Mouse (Mus musculus): ENCODE measurements at regions not wholly inside any gene's neighbourhood (a gene's known extent, or its start where the extent isn't known, plus 50 kb on each side); places are given as distances from the start of the nearest gene placed in this dataset.

DNA sequence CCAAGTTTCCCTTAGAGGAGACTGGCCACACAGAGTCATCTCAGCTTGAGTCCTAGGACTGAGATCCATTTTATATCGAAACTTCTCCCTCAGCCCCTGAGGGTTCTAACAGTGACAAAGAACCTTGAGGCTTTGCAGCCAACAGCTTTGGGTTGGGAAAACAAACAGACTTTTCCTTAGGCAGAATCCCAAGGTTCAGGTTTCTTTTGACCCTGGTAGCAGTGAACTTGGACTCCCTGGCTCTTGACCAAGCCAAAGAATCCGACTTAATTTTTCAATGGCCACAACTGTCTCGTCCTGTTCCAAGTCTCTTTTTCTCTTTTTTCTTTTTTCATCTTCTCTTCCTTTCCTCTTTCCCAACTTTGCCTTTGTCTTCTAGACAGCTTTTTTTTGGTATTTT is 60.9 kb upstream of the Serpine2 start:
- no peak overlapping the region for H3K4me2 ChIP-seq (ENCODE audit: low read depth)
- H3K9ac ChIP-seq (ENCODE audit: low read length), result no peak overlapping the region
- ATAC-seq (ENCODE audit: insufficient read depth, low FRiP score, low TSS enrichment), result no peak
- no peak overlapping the region for H3K4me3 ChIP-seq (ENCODE audit: low read depth, low read length)
- no peaks in the 10 kb centered on the region for H3K27me3 ChIP-seq (ENCODE audit: control insufficient read depth, insufficient read depth, low read length)
- no peaks in the 10 kb centered on the region for H3K9me3 ChIP-seq (ENCODE audit: control insufficient read depth, low read length)
- no peaks in the 10 kb centered on the region for H3K4me1 ChIP-seq (ENCODE audit: control insufficient read depth, insufficient read depth, low read length)
- no peak for DNase-seq (ENCODE audit: low spot score)
- H3K36me3 ChIP-seq (ENCODE audit: control insufficient read depth, insufficient read depth, low read length), result no peaks in the 10 kb centered on the region
- H3K27ac ChIP-seq (ENCODE audit: low read depth, low read length), result no peak overlapping the region
- WGBS, result 84% methylated on average over 3 of the region's 3 CpGs

GRCm38 (mm10) chr1:79921333-79921732 is 60.4 kb upstream of the Serpine2 start:
- Histone ChIP-seq H3K27ac (ENCODE audit: low read depth, low read length) (no peak overlapping the region), H3K36me3 (ENCODE audit: control insufficient read depth, insufficient read depth, low read length) (no peaks in the 10 kb centered on the region), H3K4me1 (ENCODE audit: control insufficient read depth, insufficient read depth, low read length) (no peaks in the 10 kb centered on the region), H3K4me2 (ENCODE audit: low read depth) (no peak overlapping the region), H3K9ac (ENCODE audit: low read length) (no peak overlapping the region), H3K9me3 (ENCODE audit: control insufficient read depth, low read length) (no peaks in the 10 kb centered on the region), H3K4me3 (ENCODE audit: low read depth, low read length) (no peak overlapping the region), H3K27me3 (ENCODE audit: control insufficient read depth, insufficient read depth, low read length) (no peaks in the 10 kb centered on the region)
- no peak for ATAC-seq (ENCODE audit: insufficient read depth, low FRiP score, low TSS enrichment)
- WGBS, result 90% methylated on average over 3 of the region's 3 CpGs
- no peak for DNase-seq (ENCODE audit: low spot score)

DNA sequence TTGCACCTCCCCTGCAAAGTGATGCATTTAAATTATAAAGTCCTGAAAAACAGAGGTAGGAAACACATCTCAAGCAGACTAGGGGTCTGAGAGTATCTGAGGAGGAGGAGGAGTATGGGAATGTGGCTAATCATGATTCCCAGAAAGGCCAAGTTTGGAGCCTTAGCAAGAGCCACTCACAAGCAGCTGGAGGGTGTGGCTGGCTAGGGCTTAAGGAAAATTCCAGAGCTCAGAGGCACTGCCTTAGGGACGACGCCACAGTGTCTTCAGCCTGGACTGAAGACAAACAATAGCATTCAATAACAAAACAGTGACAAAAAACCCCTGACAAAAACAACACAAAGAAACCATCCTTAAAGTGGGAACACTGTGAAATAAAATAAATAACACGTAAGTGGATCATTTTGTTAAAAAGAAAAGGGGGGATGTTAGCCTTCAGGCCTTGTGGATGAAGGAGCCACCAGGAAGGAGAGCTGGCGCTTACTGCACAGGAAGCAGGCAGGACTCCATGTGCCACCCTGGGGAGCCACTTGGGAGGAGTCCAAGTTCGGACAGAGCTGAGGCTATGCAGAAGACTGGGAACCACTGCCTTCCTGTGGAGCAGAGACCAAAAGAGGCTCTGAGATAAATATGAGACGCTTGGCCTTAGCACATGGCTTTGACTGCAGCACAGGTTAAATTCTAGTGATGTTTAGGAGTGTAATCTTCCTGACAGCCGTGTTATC is 56.6 kb upstream of the Serpine2 start:
- H3K9ac ChIP-seq (ENCODE audit: low read length), result no peak overlapping the region
- no peak for DNase-seq (ENCODE audit: low spot score)
- WGBS, result 71% methylated on average over 7 of the region's 7 CpGs
- ATAC-seq (ENCODE audit: insufficient read depth, low FRiP score, low TSS enrichment), result no peak
- H3K4me1 ChIP-seq (ENCODE audit: control insufficient read depth, insufficient read depth, low read length), result no peaks in the 10 kb centered on the region
- no peaks in the 10 kb centered on the region for H3K36me3 ChIP-seq (ENCODE audit: control insufficient read depth, insufficient read depth, low read length)
- no peak overlapping the region for H3K4me2 ChIP-seq (ENCODE audit: low read depth)
- H3K4me3 ChIP-seq (ENCODE audit: low read depth, low read length), result no peak overlapping the region
- no peak overlapping the region for H3K27ac ChIP-seq (ENCODE audit: low read depth, low read length)
- no peaks in the 10 kb centered on the region for H3K9me3 ChIP-seq (ENCODE audit: control insufficient read depth, low read length)
- no peaks in the 10 kb centered on the region for H3K27me3 ChIP-seq (ENCODE audit: control insufficient read depth, insufficient read depth, low read length)
